Mouse (Mus musculus) erythroblast, embryonic 14.5 days (primary cell): ENCODE results near the gene Skap2.

Source experiments
- GATA1 ChIP-seq: IDR thresholded peaks from 2 replicates; pipeline ENCODE4 v1.6.1; 2012; ENCODE audit warnings: low read length, inconsistent platforms, mixed read lengths
- TAL1 ChIP-seq: IDR thresholded peaks from 3 replicates; pipeline ENCODE4 v1.6.1; 2012; ENCODE audit warnings: low read length, inconsistent platforms, mixed read lengths

DNA sequence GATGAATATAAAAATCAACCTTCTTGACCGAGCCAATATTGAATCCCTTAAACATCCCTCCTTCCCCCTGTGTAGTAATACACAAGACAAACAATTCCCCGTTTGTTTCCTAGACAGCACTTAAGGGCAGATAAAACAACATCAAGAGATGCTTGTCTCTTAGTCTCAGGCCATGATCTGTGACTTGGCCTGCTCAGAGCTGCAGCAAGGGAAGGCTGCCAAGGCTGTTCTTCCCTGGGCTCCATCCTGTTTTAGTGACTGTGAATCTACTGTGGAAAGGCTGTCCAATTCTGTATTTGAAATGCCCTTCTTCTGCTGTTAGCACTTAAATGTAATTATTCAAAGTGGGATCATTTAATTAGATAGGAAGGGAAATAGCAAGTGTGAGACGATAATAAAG, 159.1 kb downstream of the Skap2 start:
- TF ChIP-seq TAL1 = no peak
- TF ChIP-seq GATA1 = no peak
